Mouse (Mus musculus): Measurements from ENCODE around the gene Bpifb6. TPM values are rescaled to one million over a fixed set of nuclear protein-coding genes. Genes with fewer than 3 reads are reported as not detected.

Gene Bpifb6
- not detected in 2 replicates for polyA plus RNA-seq (2016; fragmentation: Nextera tagmentation; extraction: Ambion mirVana)

DNA sequence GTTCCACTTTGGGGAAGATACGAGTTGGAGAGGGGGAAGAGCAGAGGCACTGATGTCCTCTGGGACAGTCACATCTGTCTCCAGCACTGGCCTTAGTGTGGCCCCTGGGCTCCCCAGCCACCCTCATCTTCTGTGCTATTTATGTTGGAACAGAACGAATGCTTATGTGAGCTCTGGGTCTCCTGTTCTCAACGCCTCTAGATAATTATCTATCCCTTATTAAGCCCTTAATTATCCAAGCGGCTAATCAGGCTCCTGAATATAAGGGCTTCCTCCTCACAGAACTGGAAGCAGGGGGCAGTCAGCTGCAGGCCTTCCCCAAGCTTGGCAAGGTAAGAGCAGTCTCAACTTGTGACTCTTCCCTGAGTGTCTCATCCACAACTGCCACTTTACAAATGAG lies at the start of gene Bpifb6:
TSS of gene Bpifb6 (plus strand) at position 301 of the 400 bp plus-strand sequence.
- no peaks in the 10 kb centered on the region for H3K9me3 ChIP-seq
- WGBS: 60% methylated on average over 4 of the region's 4 CpGs
- H3K27me3 ChIP-seq: no peaks in the 10 kb centered on the region
- no peaks in the 10 kb centered on the region for H3K4me1 ChIP-seq
- H3K9ac ChIP-seq: no peak within 1 kb of the TSS
- no peaks in the 10 kb centered on the region for H3K36me3 ChIP-seq (replicated peaks)
- no peak within 1 kb of the TSS for H3K4me2 ChIP-seq
- H3K4me3 ChIP-seq (replicated peaks): no peak within 1 kb of the TSS
- ATAC-seq (ENCODE audit: low FRiP score): no peak
- no peak within 1 kb of the TSS for H3K27ac ChIP-seq

DNA sequence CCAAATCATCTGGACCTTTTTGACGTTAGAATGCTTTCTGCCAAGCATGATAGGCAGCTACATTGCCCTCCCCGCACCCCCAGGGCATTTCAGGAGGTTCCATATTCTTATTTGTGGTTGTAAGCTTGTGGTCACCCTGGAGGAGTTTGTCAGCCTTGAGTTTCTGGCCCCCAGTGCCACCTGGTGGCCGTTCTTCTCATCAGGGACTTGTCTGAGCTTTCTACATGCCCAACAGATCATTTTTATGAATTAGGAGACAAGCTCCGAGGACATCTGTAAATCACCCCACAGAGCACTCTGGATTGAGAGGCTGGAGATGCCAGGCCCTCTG lies 49.2 kb upstream of the Bpifb6 start:
- Histone ChIP-seq H3K27me3 (no peaks in the 10 kb centered on the region), H3K4me2 (no peak overlapping the region), H3K9ac (no peak overlapping the region), H3K4me3 (replicated peaks) (no peak overlapping the region), H3K9me3 (peaks cover 5% of the 10 kb centered on the region; the same call in 1 of the 2 replicates), H3K27ac (no peak overlapping the region), H3K36me3 (replicated peaks) (no peaks in the 10 kb centered on the region), H3K4me1 (peaks cover 7% of the 10 kb centered on the region; the same call in 1 of the 2 replicates)
- WGBS: 52% methylated on average over 4 of the region's 4 CpGs
- no peak for ATAC-seq (ENCODE audit: low FRiP score)

DNA sequence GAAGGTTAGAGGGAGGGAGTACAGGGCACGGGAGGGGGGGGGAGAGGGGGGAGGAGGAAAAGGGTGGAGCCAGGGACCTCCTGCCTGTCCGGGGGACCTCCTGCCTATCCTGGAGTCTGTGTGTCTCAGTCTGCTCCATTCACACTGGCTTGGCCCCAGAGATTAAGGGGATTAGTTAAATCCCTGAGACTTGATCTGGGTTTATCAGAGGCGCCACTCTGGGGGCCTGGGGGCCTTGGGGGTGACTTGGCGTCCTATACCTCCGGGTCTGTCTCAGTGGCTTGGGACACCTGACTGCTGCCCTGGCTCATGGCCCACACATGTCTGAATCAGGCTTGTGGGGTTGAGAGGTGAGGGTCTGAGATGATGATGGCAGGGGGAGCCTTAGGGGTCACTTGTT lies 46.6 kb upstream of the Bpifb6 start:
- Histone ChIP-seq H3K4me3 (replicated peaks) (no peak overlapping the region), H3K27ac (no peak overlapping the region)
- ATAC-seq (ENCODE audit: low FRiP score): no peak

DNA sequence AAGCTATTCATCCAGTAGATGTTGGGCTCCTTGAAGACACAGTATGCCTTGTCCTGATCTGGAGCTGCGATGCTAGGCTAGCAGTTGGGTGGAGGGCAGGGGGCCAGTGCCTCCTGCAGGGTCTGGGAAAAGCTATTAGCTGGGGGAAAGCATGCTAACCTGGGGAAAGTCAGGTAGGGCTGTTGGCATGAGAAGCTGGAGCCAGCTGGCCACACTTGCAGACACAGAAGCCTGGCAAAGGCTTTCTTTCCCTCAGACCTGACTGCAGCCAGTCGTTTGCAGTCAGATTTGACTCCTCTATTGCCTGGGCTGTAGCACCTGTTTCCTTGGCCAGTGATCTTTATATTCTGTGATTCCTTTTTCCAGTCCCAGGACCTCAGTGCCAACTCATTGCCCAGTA lies 40.6 kb upstream of the Bpifb6 start:
- no peaks in the 10 kb centered on the region for H3K9me3 ChIP-seq
- 80% methylated on average over 2 of the region's 2 CpGs for WGBS
- no peak for ATAC-seq (ENCODE audit: low FRiP score)

More for the DNA sequence above, 46.6 kb upstream of the Bpifb6 start:
- peaks cover 5% of the 10 kb centered on the region; the same call in 1 of the 2 replicates for H3K9me3 ChIP-seq
- H3K4me1 ChIP-seq: peaks cover 7% of the 10 kb centered on the region; the same call in 1 of the 2 replicates
- H3K36me3 ChIP-seq (replicated peaks): no peaks in the 10 kb centered on the region
- no peak overlapping the region for H3K9ac ChIP-seq
- no peaks in the 10 kb centered on the region for H3K27me3 ChIP-seq
- no peak overlapping the region for H3K4me2 ChIP-seq
- WGBS: 2% methylated on average over 5 of the region's 5 CpGs

DNA sequence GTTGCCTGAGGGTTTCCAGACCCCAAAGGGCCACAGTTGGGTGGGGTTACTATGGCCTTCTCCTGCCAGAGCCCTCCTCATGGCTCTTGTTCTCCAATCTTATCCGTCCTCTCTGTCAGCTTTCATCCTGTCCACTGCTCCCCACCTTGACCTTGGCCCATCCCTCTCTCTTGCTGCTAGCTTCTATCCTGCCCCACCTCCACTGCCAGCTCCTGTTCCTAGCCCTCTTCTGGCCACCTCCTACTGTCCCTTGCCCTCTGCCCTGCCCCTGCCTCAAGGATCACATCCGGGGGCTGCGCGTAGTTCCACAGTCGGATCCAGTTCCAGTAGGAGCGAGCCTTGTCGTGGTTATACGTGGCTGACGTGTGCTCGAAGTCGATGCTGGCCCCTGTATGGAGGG lies 39.9 kb upstream of the Bpifb6 start:
- Histone ChIP-seq H3K4me2 (no peak overlapping the region), H3K4me1 (no peaks in the 10 kb centered on the region), H3K9ac (no peak overlapping the region), H3K9me3 (no peaks in the 10 kb centered on the region), H3K27ac (no peak overlapping the region), H3K36me3 (replicated peaks) (no peaks in the 10 kb centered on the region), H3K27me3 (peaks cover 4% of the 10 kb centered on the region; the same call in 1 of the 2 replicates), H3K4me3 (replicated peaks) (no peak overlapping the region)
- WGBS: 95% methylated on average over 11 of the region's 11 CpGs
- no peak for ATAC-seq (ENCODE audit: low FRiP score)

More for the DNA sequence above, 40.6 kb upstream of the Bpifb6 start:
- Histone ChIP-seq H3K4me1 (no peaks in the 10 kb centered on the region), H3K27me3 (peaks cover 4% of the 10 kb centered on the region; the same call in 1 of the 2 replicates), H3K9ac (no peak overlapping the region), H3K36me3 (replicated peaks) (no peaks in the 10 kb centered on the region), H3K4me2 (no peak overlapping the region), H3K27ac (no peak overlapping the region), H3K4me3 (replicated peaks) (no peak overlapping the region)

DNA sequence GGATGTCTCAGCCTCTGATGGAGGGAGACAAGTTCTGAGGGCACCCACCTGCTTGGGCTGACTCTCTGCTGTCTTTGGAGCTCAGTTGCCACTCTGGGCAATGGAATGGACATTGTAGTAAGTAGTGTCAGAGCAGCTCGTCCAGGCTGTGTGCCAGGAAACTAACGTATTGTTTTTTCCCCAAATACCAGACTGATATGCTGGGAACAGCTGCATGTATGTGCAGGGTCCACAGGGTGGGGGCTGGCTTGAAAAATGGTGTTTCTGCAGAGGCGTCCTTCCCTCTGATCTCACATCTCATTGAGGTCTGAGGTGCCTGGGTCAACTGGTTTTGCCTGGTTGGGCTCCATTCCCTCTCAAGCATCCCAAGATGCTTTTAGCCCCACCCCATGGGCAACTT lies 39.5 kb upstream of the Bpifb6 start:
- Histone ChIP-seq H3K27ac (no peak overlapping the region), H3K4me2 (no peak overlapping the region), H3K4me1 (no peaks in the 10 kb centered on the region), H3K27me3 (peaks cover 4% of the 10 kb centered on the region; the same call in 1 of the 2 replicates), H3K36me3 (replicated peaks) (no peaks in the 10 kb centered on the region), H3K9ac (no peak overlapping the region), H3K4me3 (replicated peaks) (no peak overlapping the region), H3K9me3 (no peaks in the 10 kb centered on the region)
- ATAC-seq (ENCODE audit: low FRiP score): no peak
- WGBS: 76% methylated on average over 3 of the region's 3 CpGs

DNA sequence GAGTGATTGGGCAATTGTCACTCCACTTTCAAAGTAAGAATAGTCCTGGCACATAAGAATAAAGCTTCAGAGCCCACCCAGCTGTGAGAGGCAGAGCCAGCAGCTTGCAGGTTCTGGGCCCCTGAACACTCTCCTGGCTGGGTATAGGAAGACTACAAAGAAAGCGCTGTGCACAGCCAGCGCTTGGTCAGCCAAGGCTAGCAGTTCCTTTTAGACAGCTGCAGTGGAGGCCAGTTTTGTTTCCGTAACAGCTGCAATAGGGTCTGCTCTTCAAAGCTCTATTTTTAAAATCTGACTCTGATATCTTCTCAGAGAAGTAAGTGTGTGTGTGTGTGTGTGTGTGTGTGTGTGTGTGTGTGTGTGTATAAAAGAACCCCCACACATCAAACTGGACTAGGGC lies 38.2 kb upstream of the Bpifb6 start:
- no peaks in the 10 kb centered on the region for H3K36me3 ChIP-seq (replicated peaks)
- no peak overlapping the region for H3K9ac ChIP-seq
- no peaks in the 10 kb centered on the region for H3K4me1 ChIP-seq
- WGBS: 78% methylated on average over 3 of the region's 3 CpGs
- ATAC-seq (ENCODE audit: low FRiP score): no peak
- no peak overlapping the region for H3K27ac ChIP-seq
- H3K4me2 ChIP-seq: no peak overlapping the region
- peaks cover 4% of the 10 kb centered on the region; the same call in 1 of the 2 replicates for H3K27me3 ChIP-seq
- H3K4me3 ChIP-seq (replicated peaks): no peak overlapping the region
- no peaks in the 10 kb centered on the region for H3K9me3 ChIP-seq

DNA sequence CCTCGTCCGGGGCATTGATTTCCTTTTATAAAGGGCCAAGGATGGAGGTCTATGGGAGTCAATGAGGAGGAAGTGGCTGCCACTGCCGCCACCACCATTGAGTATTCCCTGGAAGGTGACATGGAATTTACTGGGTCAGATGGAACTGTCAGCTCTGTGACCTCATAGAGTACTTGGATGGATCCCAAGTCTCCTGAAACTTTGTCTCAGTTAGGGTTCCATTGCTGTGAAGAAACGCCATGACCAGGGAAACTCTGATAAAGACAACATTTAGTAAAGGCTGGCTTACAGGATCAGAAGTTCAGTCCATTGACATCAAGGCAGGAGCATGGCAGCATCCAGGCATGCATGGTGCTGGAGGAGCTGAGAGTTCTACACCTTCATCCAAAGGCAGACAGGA lies 29.2 kb upstream of the Bpifb6 start, which contains the start of gene Sun5:
TSS of gene Sun5 (minus strand) at position 101 of the 400 bp plus-strand sequence.
- 87% methylated on average over 4 of the region's 4 CpGs for WGBS

DNA sequence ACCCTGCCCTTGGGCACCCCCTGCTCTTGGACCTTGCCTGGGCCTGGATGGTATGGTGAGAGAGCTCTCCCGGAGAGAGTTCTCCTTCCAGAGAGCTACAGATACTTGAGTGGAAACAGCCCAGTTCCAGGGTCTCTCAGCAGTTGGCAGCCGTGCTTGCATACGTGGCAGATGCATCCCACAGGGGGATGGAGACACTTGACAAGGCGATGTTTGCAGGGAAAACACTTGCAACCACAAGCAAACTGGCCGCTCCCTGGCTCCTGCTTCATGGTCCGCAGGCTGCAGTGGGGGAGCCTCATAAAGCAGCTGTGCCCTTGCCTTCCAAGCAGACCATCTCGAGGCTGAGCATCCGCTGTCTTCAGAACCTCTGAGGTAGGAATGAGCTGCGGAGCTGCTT lies 25.4 kb upstream of the Bpifb6 start, which contains the start of gene Bpifb2:
TSS of gene Bpifb2 (plus strand) at position 301 of the 400 bp plus-strand sequence.
- H3K27me3 ChIP-seq: no peaks in the 10 kb centered on the region
- WGBS: 73% methylated on average over 9 of the region's 9 CpGs
- no peak within 1 kb of the TSS for H3K9ac ChIP-seq
- H3K4me3 ChIP-seq (replicated peaks): no peak within 1 kb of the TSS
- no peaks in the 10 kb centered on the region for H3K36me3 ChIP-seq (replicated peaks)
- no peak within 1 kb of the TSS for H3K27ac ChIP-seq
- no peak within 1 kb of the TSS for H3K4me2 ChIP-seq
- no peak for ATAC-seq (ENCODE audit: low FRiP score)
- no peaks in the 10 kb centered on the region for H3K9me3 ChIP-seq
- no peaks in the 10 kb centered on the region for H3K4me1 ChIP-seq

More for the DNA sequence above, 29.2 kb upstream of the Bpifb6 start, which contains the start of gene Sun5:
- Histone ChIP-seq H3K27me3 (no peaks in the 10 kb centered on the region), H3K9ac (no peak within 1 kb of the TSS), H3K4me3 (replicated peaks) (no peak within 1 kb of the TSS), H3K36me3 (replicated peaks) (no peaks in the 10 kb centered on the region), H3K4me2 (no peak within 1 kb of the TSS), H3K9me3 (no peaks in the 10 kb centered on the region), H3K27ac (no peak within 1 kb of the TSS), H3K4me1 (no peaks in the 10 kb centered on the region)
- no peak for ATAC-seq (ENCODE audit: low FRiP score)

DNA sequence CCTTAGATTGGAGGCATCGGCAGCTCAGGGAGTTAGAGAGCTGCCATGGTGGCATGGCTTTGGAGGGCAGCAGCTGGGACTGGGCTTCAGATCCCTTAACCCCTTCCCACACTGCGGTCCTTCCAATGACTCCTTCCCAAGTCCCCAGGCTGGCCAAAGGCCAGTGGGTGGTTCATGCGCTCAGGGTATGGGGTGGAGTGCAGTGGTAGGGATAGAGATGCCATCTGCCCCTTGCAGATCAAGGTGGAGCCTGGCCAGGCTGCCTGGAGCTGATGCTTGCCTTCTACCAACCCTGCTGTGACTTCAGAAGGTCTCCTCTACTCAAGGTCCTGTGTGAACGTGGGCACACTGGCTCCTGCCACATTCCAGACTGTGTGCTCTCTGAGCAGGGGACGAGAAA lies 1.1 kb upstream of the Bpifb6 start:
- H3K36me3 ChIP-seq (replicated peaks): no peaks in the 10 kb centered on the region
- no peaks in the 10 kb centered on the region for H3K9me3 ChIP-seq
- no peak overlapping the region for H3K4me3 ChIP-seq (replicated peaks)
- no peak for ATAC-seq (ENCODE audit: low FRiP score)
- no peaks in the 10 kb centered on the region for H3K27me3 ChIP-seq
- no peak overlapping the region for H3K4me2 ChIP-seq
- no peak overlapping the region for H3K9ac ChIP-seq
- no peaks in the 10 kb centered on the region for H3K4me1 ChIP-seq
- WGBS: 77% methylated on average over 5 of the region's 5 CpGs
- H3K27ac ChIP-seq: no peak overlapping the region

DNA sequence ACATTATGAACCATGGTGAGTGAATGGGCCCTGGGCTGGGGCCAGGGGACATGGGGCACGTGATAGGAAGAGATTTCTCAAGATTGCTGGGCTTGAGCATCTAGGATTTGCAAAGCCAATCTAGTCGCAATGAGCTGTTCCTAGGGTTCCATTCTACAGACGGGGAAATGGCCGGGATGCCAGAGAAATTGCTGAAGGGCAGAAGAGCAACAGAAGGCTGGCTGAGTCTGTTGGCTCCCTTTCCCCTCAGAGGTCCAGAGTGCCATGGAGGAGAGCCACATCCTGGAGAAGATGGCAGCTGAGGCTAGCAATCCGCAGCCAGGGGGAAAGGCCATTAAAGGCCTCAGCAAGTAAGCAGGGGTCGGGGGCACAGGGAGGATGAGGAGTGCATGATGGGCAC lies 2.5 kb downstream of the Bpifb6 start:
- H3K9me3 ChIP-seq: no peaks in the 10 kb centered on the region
- no peak overlapping the region for H3K27ac ChIP-seq
- no peak overlapping the region for H3K4me3 ChIP-seq (replicated peaks)
- H3K9ac ChIP-seq: no peak overlapping the region
- ATAC-seq (ENCODE audit: low FRiP score): no peak
- WGBS: 77% methylated on average over 6 of the region's 6 CpGs
- H3K4me1 ChIP-seq: no peaks in the 10 kb centered on the region
- no peaks in the 10 kb centered on the region for H3K36me3 ChIP-seq (replicated peaks)
- no peaks in the 10 kb centered on the region for H3K27me3 ChIP-seq
- H3K4me2 ChIP-seq: no peak overlapping the region

DNA sequence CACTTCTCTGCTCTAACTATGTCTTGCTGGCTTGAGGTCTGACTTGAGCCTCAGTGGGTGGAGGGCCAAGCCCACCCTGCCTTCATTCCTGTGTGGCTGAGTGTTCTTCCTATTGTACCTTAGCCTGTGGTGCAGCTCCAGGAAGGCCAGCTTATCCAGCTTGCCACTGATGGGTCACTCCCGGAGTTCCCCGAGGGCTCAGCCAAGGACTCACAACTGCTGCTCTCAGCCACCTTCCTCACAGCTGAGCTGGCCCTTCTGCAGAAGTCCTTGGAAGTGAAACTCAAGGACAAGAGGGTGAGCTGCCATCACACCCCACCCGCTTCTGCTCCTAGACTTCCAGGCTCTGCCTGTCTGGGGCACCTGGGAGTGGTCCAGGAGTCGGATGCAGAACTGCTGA lies 6.4 kb downstream of the Bpifb6 start:
- Histone ChIP-seq H3K4me1 (no peaks in the 10 kb centered on the region), H3K4me2 (no peak overlapping the region), H3K9ac (no peak overlapping the region), H3K36me3 (replicated peaks) (no peaks in the 10 kb centered on the region), H3K27ac (no peak overlapping the region), H3K4me3 (replicated peaks) (no peak overlapping the region), H3K27me3 (no peaks in the 10 kb centered on the region), H3K9me3 (no peaks in the 10 kb centered on the region)
- 85% methylated on average over 4 of the region's 4 CpGs for WGBS
- ATAC-seq (ENCODE audit: low FRiP score): no peak

DNA sequence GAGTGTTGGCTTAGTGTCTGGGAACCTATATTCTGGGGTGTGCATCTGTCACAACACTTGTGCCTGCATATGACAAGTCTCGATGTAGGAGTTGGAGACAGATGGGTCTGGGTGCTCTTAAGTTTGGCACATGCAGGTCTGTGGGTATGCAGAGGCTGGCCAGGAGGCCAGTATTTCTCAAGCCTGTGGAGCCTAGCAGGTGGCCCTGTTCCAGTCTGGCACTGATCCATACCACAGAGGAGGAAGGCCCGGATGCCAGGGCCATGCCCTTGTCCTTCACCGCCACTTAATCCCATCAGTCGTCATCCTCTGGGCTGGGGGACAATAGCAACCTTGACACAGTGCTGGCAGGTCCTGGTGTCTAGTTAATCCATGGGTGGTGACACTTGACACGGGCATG lies 14.0 kb downstream of the Bpifb6 start:
- H3K4me1 ChIP-seq: no peaks in the 10 kb centered on the region; the same call in 1 of the 2 replicates
- no peaks in the 10 kb centered on the region for H3K27me3 ChIP-seq
- H3K27ac ChIP-seq: no peak overlapping the region
- H3K9ac ChIP-seq: no peak overlapping the region
- no peak overlapping the region for H3K4me3 ChIP-seq (replicated peaks)
- H3K36me3 ChIP-seq (replicated peaks): no peaks in the 10 kb centered on the region
- no peak for ATAC-seq (ENCODE audit: low FRiP score)
- whole genome bisulfite sequencing: 65% methylated on average over 5 of the region's 5 CpGs
- H3K4me2 ChIP-seq: no peak overlapping the region
- H3K9me3 ChIP-seq: no peaks in the 10 kb centered on the region
